Mouse (Mus musculus): ENCODE measurements at regions not wholly inside any gene's neighbourhood (a gene's known extent, or its start where the extent isn't known, plus 50 kb on each side); places are given as distances from the start of the nearest gene placed in this dataset.
A peak's percentile ranks its signal among the peaks of the same experiment; 100 is the strongest.

- DNase-seq (ENCODE audit: low spot score), result no peak
Observed at GRCm38 (mm10) chr9:76734387-76734786, 167.5 kb upstream of the Fam83b start.

- no peak for DNase-seq (ENCODE audit: low spot score)
Observed at GRCm38 (mm10) chr9:76733812-76734211, 166.9 kb upstream of the Fam83b start.

GRCm38 (mm10) chr9:76722881-76723280 is 156.0 kb upstream of the Fam83b start:
- no peak for DNase-seq (ENCODE audit: low spot score)

DNA sequence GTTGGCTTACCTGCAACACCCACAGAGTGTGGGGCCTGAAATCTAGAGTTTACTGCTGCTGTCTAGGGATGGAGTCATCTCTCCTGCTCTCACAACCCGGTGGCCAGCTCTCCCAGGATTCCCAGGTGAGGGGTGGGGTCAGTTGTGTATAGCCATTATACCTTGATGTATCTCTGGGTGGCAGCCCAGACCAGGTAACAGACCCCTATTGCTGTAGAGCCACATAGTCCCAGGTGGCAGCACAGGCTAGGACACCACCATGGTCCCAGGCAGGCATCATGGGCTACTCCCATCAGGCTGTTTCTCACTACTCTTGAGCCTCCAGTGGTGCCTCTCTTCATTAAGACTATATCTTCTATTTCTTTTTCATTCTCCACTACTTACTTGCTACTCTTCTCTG is 148.9 kb upstream of the Fam83b start:
- DNase-seq (ENCODE audit: low spot score), result no peak

- DNase-seq (ENCODE audit: low spot score), result no peak
Observed at GRCm38 (mm10) chr9:76706451-76706850, 139.5 kb upstream of the Fam83b start.

DNA sequence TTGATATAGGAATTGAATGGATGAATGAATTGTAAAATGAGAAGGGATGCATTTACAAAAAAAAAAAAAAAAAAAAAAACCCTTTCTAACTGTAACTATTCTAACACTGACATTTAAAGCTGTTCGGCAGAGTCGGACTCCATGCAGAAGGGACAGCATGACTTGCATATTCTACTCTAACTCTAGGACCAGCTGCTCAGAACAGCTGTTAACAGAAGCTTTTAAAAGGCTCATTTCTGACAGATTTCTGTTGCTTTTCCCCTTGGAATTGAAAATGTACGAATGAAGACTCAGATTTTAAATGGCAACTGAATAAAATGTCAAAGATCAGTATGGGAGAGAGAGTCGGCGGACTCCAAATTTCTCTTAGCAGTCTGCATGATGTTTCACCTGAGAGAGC is 138.9 kb upstream of the Fam83b start:
- DNase-seq (ENCODE audit: low spot score), result no peak

- no peak for DNase-seq (ENCODE audit: low spot score)
Observed at GRCm38 (mm10) chr9:76695547-76695946, 128.6 kb upstream of the Fam83b start.

DNA sequence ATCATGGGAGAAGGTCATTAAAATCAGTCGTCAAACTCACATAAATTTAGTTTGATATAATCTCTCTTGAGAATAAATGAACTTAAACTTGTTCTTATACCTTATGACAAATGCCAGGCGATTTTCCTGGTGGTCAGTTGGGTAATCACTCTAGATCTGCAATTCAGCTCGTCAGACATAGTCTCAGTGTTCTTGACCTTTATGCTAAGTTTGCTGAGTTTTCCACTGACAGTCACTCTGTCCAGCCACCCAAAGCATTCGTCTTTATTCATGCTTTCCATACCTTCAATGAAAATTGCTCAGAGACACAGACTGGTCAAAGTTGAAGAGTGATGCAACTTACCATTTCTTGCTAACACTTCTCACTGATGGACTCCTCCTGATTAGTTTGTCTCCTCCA is 126.1 kb upstream of the Fam83b start:
- DNase-seq (ENCODE audit: low spot score), result no peak

- DNase-seq (ENCODE audit: low spot score), result peak; percentile 65
Observed at GRCm38 (mm10) chr9:76660848-76661247, 93.9 kb upstream of the Fam83b start.

- DNase-seq (ENCODE audit: low spot score), result no peak
Observed at GRCm38 (mm10) chr9:76659798-76660197, 92.9 kb upstream of the Fam83b start.

DNA sequence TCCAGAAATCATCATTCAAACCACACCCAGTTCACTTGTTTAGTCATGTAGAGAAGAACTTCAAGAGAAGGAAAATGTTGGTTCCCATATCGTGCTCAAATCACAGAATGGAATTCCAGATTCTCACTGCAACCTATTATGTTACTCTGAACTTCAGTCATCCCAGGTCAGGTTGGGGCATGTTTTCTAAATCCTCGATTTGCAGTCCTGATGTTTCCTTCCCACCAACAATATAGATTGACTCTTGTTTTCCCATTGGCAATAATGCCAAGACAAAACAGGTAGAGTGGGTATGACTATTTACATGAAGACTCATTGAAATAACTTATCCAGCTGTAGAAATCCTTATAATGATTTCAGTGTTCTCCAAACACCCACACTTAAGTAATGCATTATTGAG is 86.4 kb upstream of the Fam83b start:
- no peak for DNase-seq (ENCODE audit: low spot score)

DNA sequence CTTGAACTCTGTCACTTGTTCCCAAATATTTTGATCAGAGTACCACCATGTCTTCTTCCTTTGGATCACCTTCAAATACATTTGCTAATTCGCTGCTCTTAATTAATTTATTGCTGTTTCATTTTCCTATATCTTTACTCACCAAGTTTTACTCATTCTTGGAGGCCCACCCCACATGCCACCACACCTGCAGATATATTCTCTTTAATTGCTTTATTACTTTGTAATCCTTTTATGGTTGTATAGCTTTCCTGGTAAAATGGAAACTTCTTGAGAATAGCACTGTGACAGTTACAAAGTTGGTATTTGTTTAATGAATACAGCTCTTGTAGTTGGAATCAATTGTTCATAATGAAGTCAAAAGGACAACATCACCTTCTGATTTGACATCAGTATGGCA is 82.6 kb upstream of the Fam83b start:
- DNase-seq (ENCODE audit: low spot score), result no peak

DNA sequence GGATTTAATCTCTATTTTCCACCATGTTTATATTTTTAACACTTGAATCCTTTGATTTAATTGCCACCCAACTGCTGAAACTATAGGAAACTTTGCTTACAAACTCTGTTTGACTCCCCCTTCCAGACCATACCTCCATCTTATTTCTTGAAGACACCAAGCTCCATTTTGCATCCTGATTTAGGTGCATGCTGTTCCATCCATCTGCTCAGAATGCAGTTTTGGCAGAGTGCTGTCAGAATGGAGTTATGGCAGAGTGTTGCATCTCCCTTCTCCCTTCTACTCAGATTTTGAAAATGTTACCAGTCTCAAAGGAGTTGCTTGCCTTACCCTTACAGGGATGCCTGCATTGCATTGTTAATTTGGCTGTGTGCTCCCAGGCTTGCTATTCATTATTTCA is 79.5 kb upstream of the Fam83b start:
- DNase-seq (ENCODE audit: low spot score), result no peak

All from testis, postnatal 10 days (tissue).